ENCODE assay signal across 8 mouse cellular contexts in the genomic region with DNA sequence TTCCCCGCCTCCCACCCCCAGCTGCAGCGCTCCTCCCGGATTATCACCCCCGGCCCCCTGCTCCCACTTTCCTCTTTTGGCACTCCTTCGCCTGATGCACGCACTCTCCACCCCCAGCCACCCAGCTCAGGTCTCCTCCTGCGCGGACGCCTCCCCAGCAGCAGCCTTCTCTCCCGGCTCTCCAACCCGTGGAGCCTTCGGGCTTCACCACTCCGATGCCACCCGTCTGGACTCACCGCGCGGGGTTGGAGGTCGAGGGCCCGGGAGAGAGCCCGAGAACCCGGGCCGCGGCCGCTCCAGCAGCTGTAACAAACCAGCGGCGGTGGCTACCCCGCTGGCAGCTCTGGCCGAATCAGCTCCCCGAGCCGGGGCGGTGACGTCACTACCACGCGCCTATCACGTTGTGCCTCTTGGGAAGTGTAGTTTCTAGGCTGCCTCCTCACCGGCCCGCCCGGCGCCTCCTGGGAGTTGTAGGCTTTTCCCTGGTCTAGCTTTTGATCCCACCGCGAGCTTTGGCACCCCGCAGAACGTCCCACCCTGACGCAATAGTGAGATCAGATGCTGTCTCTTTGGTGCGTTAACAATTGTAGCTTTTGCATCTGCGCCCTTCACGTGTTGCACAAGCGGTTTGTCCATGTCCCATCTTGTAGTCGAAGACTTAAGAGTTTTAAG. TPM values are rescaled to one million over a fixed set of nuclear protein-coding genes. Genes with fewer than 3 reads are reported as not detected.
DNase-seq lines count a peak whose midpoint lies in the region; ATAC-seq and TF ChIP-seq lines count a peak whose summit lies in the region.

Gene Ormdl3 (minus strand): TSS at position 477 of the 672 bp plus-strand sequence.

- H3K4me3 ChIP-seq in ES-Bruce4 (ENCODE audit: low read depth, low read length) = peak within 1 kb of the TSS; percentile 75
- peak within 1 kb of the TSS; percentile 72 for H3K4me3 ChIP-seq in forebrain, embryonic 14.5 days (ENCODE audit: low read depth, low read length)
- H3K4me3 ChIP-seq in neural tube, embryonic 15.5 days (replicated peaks) = peak within 1 kb of the TSS; percentile 93

- H3K27me3 ChIP-seq in ES-Bruce4 (ENCODE audit: control insufficient read depth, insufficient read depth, low read length, poor library complexity, severe bottlenecking) = no peaks in the 10 kb centered on the region
- no peaks in the 10 kb centered on the region for H3K27me3 ChIP-seq in forebrain, embryonic 14.5 days (replicated peaks; ENCODE audit: control insufficient read depth, insufficient read depth, low read length)
- H3K27me3 ChIP-seq in neural tube, embryonic 15.5 days (replicated peaks) = no peaks in the 10 kb centered on the region; the same call in 1 of the 2 replicates

- TF ChIP-seq POLR2A in ES-Bruce4 (IDR thresholded peaks at IDR 0.05; ENCODE audit: insufficient read depth, low read length) = no peak

- peaks cover 9% of the 10 kb centered on the region for H3K36me3 ChIP-seq in ES-Bruce4 (ENCODE audit: control insufficient read depth, insufficient read depth, low read length, poor library complexity, severe bottlenecking)
- H3K36me3 ChIP-seq in forebrain, embryonic 14.5 days (ENCODE audit: control insufficient read depth, insufficient read depth, low read length) = peaks cover 16% of the 10 kb centered on the region
- H3K36me3 ChIP-seq in neural tube, embryonic 15.5 days = peaks cover 16% of the 10 kb centered on the region

- peak; percentile 99 for DNase-seq in forebrain, embryonic 14.5 days (ENCODE audit: low spot score)
- DNase-seq in heart, postnatal 14 days = peak; percentile 98 to 99
- DNase-seq in layer of hippocampus, adult 11-12 months (ENCODE audit: low spot score) = peak; percentile 98
- peak; percentile 98 for DNase-seq in lung, adult 18-20 months
- DNase-seq in testis, postnatal 14 days (ENCODE audit: low spot score) = peak; percentile 98

- H3K4me1 ChIP-seq in ES-Bruce4 (ENCODE audit: control insufficient read depth, insufficient read depth, low read length) = no peaks in the 10 kb centered on the region
- peaks cover 21% of the 10 kb centered on the region for H3K4me1 ChIP-seq in forebrain, embryonic 14.5 days (ENCODE audit: control insufficient read depth, insufficient read depth, low read length)
- H3K4me1 ChIP-seq in neural tube, embryonic 15.5 days = peaks cover 42% of the 10 kb centered on the region

- intact Hi-C loops in heart, postnatal 14 days (cut with DNase I) = no loop called here

- H3K9ac ChIP-seq in ES-Bruce4 (ENCODE audit: low read depth, poor library complexity, severe bottlenecking) = peak within 1 kb of the TSS; percentile 75
- peak within 1 kb of the TSS; percentile 87 for H3K9ac ChIP-seq in forebrain, embryonic 14.5 days (ENCODE audit: low read length)
- peak within 1 kb of the TSS; percentile 92 for H3K9ac ChIP-seq in neural tube, embryonic 15.5 days (replicated peaks)

- peak within 1 kb of the TSS; percentile 85 for H3K4me2 ChIP-seq in forebrain, embryonic 14.5 days (ENCODE audit: low read length)
- peak within 1 kb of the TSS; percentile 94 for H3K4me2 ChIP-seq in neural tube, embryonic 15.5 days

- no peak for TF ChIP-seq CTCF in ES-Bruce4 (IDR thresholded peaks at IDR 0.05; ENCODE audit: low read depth, low read length)

- H3K27ac ChIP-seq in ES-Bruce4 (ENCODE audit: insufficient read depth, low read length) = peak within 1 kb of the TSS; percentile 29
- peak within 1 kb of the TSS; percentile 67 for H3K27ac ChIP-seq in forebrain, embryonic 14.5 days (ENCODE audit: low read depth, low read length)
- H3K27ac ChIP-seq in neural tube, embryonic 15.5 days (replicated peaks) = peak within 1 kb of the TSS; percentile 88

- no peaks in the 10 kb centered on the region for H3K9me3 ChIP-seq in ES-Bruce4 (replicated peaks; ENCODE audit: control insufficient read depth, insufficient read depth, low read length, poor library complexity, severe bottlenecking)
- H3K9me3 ChIP-seq in forebrain, embryonic 14.5 days (replicated peaks; ENCODE audit: control insufficient read depth, low read length) = no peaks in the 10 kb centered on the region
- H3K9me3 ChIP-seq in neural tube, embryonic 15.5 days (replicated peaks) = no peaks in the 10 kb centered on the region

- ATAC-seq in cerebellum, adult (ENCODE audit: insufficient number of reproducible peaks, low FRiP score, low TSS enrichment) = peak; percentile 87
- ATAC-seq in forebrain, embryonic 14.5 days = peak; percentile 97
- peak; percentile 95 for ATAC-seq in neural tube, embryonic 15.5 days (ENCODE audit: low FRiP score)

- WGBS in forebrain, embryonic 14.5 days = under 1% methylated on average over 49 of the region's 49 CpGs
- WGBS in neural tube, embryonic 15.5 days = under 1% methylated on average over 49 of the region's 49 CpGs

- no peak for TF ChIP-seq EP300 in ES-Bruce4 (IDR thresholded peaks at IDR 0.05; ENCODE audit: insufficient read depth, low read depth, low read length)

RNA-seq across cellular contexts. Expression of gene Ormdl3, which starts in this region (rescaled TPM):
- 19.3 and 20.0 TPM in 2 replicates for polyA plus RNA-seq in ES-Bruce4 (2011; ENCODE audit: insufficient read depth, insufficient read length, low read depth, missing spikeins)
- polyA plus RNA-seq in forebrain, embryonic 14.5 days (2014; fragmentation: Nextera tagmentation; extraction: Ambion mirVana) = 24.7 and 24.8 TPM in 2 replicates
- total RNA-seq in heart, postnatal 14 days (2021) = 10 to 100 TPM; 35.0 to 37.1 TPM
- 92.9 and 99.8 TPM in 2 replicates for polyA plus RNA-seq in neural tube, embryonic 15.5 days (2015; fragmentation: Nextera tagmentation; extraction: Ambion mirVana)

Comparison
In these comparisons a context has a peak if more than half of its experiments do, and no peak if none do; other contexts are left out.
1. Peak in every context shown above with its lines: DNase-seq, ATAC-seq, H3K4me3 ChIP-seq and H3K27ac ChIP-seq.
2. H3K27ac ChIP-seq: peak in every context shown above with its lines; median percentile 88 in neural tube, embryonic 15.5 days; 67 in forebrain, embryonic 14.5 days; 29 in ES-Bruce4.